Mouse (Mus musculus) c-Kit-positive CD71-positive TER-119-negative erythroid progenitor cells, embryonic 14.5 days (primary cell): ENCODE data around the gene Ugt1a6a.
"Not testable (repeated sequence)": the region's sequence is repeated elsewhere in the genome, so short reads cannot be mapped to it uniquely, and the experiment has no call there.

ENCODE experiments used
- DNase-seq: peaks from one replicate; pipeline ENCODE4 v3.0.0-alpha.2; 2013; ENCODE audit warnings: low read depth

Gene Ugt1a6a

GRCm38 (mm10) chr1:88134457-88135011 is at the start of gene Ugt1a6a:
Gene Ugt1a6a (plus strand): TSS chr1:88134809.
- not testable (repeated sequence) for DNase-seq

- DNase-seq = no peak
Observed at GRCm38 (mm10) chr1:88086125-88086524, 48.5 kb upstream of the Ugt1a6a start.

GRCm38 (mm10) chr1:88087513-88087912 is 47.1 kb upstream of the Ugt1a6a start, which contains the start of gene Ugt1a8:
Gene Ugt1a8 (plus strand): TSS chr1:88087813.
- DNase-seq = no peak

- no peak for DNase-seq
Observed at GRCm38 (mm10) chr1:88092341-88092740, 42.3 kb upstream of the Ugt1a6a start.

GRCm38 (mm10) chr1:88094270-88094676 is 40.3 kb upstream of the Ugt1a6a start:
- not testable (repeated sequence) for DNase-seq

- DNase-seq = no peak
Observed at GRCm38 (mm10) chr1:88094941-88095492, 39.6 kb upstream of the Ugt1a6a start, which contains the start of gene Ugt1a7c. Gene Ugt1a7c (plus strand): TSS chr1:88095062.

DNA sequence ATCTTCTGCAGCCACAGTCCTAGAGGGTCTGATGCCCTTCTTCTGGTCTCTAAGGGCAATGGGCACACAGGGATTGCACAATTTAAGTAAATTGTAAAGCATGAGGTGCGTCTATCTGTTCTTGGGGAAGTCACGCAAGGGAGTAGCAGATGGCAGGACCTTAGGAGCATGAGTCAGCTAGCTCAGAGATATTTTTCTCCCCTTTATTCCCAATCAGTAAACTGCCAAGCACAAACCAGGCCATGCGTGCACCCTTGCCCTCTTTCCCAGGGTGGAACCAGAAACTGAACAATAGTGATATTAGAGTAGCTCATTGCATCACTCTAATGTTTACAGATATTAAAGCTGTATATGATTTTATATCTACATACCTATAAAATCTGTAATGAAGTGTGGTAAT is 36.1 kb upstream of the Ugt1a6a start:
- not testable (repeated sequence) for DNase-seq

DNA sequence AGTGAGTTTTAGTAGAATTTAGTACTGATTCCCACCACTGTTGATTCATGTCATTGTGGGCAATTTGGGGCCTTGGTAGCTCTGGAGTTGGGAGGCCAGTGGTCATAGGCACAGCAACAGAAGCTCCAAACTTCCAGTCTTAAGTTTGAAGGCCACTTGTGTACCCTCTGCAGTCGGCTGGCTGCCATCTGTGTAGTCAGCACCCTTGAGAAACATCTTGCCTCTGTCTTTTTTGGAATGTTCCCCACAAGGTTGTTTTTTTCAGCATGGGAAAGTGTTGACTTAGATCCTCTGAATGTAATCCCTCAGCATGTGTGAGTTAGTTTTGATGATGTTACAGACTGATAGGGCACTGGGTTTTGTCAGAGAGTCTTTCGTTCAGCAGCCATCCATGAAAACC is 34.9 kb upstream of the Ugt1a6a start:
- not testable (repeated sequence) for DNase-seq

- DNase-seq = not testable (repeated sequence)
Observed at GRCm38 (mm10) chr1:88103019-88103418, 31.6 kb upstream of the Ugt1a6a start, which contains the start of gene Ugt1a6b. Gene Ugt1a6b (plus strand): TSS chr1:88103252.

DNA sequence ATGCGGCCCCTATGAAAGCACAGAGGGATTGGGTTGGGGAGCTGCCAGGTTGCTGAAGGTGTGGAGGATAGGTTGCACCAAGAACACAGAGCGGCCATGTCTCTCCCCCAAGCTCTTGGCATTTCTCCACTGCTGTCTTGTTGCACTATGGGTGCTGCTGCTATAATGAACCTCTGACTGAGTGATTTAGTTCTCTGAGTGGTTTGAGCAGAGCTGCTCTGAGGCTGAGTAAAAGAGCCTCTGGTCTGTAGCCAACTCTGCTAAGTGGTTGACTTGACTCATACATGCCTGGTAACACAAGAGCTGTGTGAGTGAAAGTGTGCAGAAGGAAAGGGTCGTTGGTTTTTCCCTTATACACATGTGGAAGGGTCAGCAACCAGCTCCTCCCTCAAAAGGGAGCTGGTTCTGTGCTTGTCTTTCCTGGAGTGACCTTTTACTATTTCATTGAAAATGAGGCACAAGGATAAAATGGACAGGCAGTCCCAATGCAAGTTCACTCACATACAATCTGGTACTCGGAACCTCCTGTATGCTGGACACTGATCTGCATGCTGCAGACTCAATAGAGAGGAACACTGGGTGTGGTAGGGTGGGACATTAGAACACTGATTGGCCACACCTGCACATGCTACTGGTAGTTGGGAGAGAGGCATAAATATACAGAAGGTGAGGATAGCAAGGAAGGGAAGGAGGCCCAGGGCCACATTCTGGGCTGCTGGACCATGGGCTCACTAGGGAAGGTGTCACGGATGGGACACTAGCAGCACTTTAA is 30.7 kb upstream of the Ugt1a6a start:
- not testable (repeated sequence) for DNase-seq

DNA sequence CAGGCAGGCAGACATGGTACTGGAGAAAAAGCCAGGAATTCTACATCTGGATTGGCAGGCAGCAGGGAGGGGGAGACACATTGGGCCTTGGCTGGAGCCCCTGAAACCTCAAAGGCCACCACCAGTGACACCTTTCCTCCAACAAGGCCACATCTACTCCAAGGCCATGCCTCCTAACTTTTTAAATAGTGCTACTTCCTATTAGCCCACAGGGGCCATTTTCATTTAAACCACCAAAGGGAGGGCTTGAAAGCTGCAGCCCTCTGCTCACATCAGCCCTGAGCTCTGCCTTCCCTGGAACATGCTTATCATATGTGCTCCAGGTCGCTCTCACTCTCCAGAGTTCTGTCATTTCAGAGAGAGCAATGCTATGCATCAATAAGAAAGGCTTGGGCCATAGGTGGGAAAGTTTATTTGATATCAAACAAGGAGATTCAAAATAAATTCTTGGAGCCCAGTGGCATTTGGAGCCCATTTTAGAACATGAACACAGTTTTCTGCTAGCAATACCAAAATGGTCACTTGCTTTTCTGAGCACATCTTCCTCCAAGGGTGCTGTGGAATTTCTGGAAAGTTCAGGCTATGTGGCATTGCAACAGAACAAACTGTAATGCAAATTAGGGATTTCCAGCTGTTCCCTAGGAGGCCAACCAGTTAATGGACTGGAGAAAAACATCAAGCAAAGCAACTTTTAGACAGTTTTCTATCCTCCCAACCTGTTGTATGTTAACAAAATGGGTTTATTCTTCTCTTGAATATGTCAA is 29.8 kb upstream of the Ugt1a6a start:
- DNase-seq = no peak

GRCm38 (mm10) chr1:88105656-88106055 is 29.0 kb upstream of the Ugt1a6a start:
- no peak for DNase-seq

- DNase-seq = not testable (repeated sequence)
Observed at GRCm38 (mm10) chr1:88109027-88109557, 25.5 kb upstream of the Ugt1a6a start.

- DNase-seq = not testable (repeated sequence)
Observed at GRCm38 (mm10) chr1:88109604-88110003, 25.0 kb upstream of the Ugt1a6a start.

DNA sequence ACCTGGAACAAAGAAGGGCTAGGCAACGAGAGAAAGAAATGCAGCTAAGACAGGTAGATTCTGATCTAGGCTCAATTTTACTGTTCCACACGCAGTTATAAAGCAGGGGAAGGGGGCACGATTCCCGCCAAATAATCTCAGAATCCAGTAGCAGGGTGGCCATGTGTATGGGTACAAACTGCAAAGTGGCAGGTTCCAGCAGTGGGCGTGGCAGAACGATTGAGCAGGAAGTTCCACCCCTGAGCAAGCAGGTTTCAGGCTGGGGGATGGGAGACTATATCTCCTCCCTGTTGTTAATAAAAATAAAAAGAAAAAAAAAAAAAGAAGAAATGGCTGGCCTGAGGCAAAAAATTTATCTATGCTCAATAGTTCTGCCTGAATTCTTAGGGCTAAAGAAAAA is 21.8 kb upstream of the Ugt1a6a start:
- not testable (repeated sequence) for DNase-seq

DNA sequence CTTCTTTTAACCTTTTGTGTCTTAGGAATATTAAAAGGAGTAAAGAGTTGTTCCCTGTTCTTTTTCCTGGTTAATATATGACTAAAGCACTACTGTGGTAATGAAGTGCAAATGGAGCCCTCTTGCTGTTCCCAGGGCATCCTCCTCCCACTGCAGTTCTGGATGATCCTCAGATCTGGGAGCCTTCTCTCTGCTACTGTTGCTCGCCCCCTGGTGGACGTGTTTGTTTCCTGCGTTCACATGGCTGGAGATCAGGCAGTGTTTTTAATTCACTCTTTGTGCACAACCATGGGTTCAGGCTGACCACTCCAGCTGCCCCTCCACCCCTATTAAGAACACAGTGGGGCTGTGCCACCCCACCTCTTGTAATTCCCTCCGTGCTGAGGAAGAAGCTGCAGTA is 14.1 kb upstream of the Ugt1a6a start:
- DNase-seq = not testable (repeated sequence)

DNA sequence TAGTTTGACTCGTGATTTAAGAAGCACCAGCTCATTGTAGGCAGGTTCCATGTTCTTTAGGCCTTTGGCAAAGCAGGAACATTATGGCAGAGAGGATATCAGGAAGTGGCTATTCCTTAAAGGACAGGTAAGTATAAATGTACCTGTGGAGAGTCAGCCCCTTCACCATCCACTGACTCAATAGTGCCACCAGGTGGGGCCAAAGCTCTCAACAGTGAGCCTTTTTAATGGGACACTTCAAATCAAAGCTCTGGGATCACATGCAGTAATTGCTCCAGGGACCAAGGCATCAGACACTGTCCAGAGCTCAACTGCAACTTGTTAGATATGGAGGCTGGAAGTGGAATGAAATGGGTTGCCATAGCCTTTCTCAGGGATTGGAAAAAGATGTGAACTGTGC is 13.1 kb upstream of the Ugt1a6a start:
- not testable (repeated sequence) for DNase-seq

GRCm38 (mm10) chr1:88125827-88126360 is 8.7 kb upstream of the Ugt1a6a start:
- not testable (repeated sequence) for DNase-seq

- DNase-seq = not testable (repeated sequence)
Observed at GRCm38 (mm10) chr1:88129091-88129490, 5.5 kb upstream of the Ugt1a6a start.

DNA sequence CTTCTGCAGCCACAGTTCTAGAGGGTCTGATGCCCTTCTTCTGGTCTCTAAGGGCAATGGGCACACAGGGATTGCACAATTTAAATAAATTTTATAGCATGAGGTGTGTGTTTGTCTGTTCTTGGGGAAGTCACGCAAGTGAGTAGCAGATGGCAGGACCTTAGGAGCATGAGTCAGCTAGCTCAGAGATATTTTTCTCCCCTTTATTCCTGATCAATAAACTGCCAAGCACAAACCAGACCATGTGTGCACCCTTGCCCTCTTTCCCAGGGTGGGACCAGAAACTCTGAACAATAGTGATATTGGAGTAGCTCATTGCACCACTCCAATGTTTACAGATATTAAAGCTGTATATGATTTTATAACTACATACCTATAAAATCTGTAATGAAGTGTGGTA is 4.4 kb upstream of the Ugt1a6a start:
- not testable (repeated sequence) for DNase-seq

DNA sequence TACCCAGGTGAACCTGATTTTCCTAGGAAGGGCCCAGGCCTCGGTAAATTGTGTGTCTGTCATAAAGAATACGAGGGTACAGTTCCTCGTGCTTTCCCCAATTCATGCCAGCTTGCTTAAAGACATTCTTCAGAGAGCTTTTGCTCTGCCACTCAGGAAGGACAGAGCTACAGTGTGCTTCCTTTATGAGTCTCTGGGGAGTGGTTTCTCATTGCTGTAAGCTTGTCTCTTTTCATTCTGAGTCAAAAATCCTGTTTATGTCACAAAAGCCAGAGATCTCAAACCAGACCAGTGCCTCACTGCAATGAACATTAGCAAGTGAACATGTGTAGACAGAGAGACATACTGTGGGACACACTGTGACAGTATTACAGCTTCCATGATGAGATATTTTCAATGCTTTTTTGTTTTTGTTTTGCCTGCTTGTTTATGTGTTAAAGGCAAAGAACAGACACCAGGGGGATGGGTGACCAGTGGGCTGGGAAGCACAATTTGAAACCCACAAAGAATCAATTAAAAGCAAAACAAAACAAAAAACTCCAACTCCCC is 627 bp upstream of the Ugt1a6a start:
- no peak for DNase-seq
